Mouse (Mus musculus): ENCODE measurements around the gene Klhl2.

GRCm38 (mm10) chr8:64880619-64881200 is 30.9 kb upstream of the Klhl2 start:
- TF ChIP-seq POLR2A (IDR thresholded peaks at IDR 0.05; ENCODE audit: borderline replicate concordance, low read depth, low read length) (no peak), CTCF (IDR thresholded peaks at IDR 0.05; ENCODE audit: low read depth, low read length) (no peak)

All from bone marrow macrophage, adult 2 months (primary cell).